Mouse (Mus musculus) induced T-regulatory cell, adult 2 months (primary cell): ENCODE data around the gene Nav3.

Experiments
- DNase-seq: peaks from one replicate; pipeline ENCODE4 v3.0.0-alpha.2; 2012; ENCODE audit warnings: low read depth

The Nav3 gene

GRCm38 (mm10) chr10:109832768-109833291 is 623.2 kb downstream of the Nav3 start:
- no peak for DNase-seq

- no peak for DNase-seq
Observed at GRCm38 (mm10) chr10:109806782-109807493, 649.1 kb downstream of the Nav3 start.

- no peak for DNase-seq
Observed at GRCm38 (mm10) chr10:109803441-109803840, 652.6 kb downstream of the Nav3 start.

- no peak for DNase-seq
Observed at GRCm38 (mm10) chr10:109802236-109802635, 653.8 kb downstream of the Nav3 start.

DNA sequence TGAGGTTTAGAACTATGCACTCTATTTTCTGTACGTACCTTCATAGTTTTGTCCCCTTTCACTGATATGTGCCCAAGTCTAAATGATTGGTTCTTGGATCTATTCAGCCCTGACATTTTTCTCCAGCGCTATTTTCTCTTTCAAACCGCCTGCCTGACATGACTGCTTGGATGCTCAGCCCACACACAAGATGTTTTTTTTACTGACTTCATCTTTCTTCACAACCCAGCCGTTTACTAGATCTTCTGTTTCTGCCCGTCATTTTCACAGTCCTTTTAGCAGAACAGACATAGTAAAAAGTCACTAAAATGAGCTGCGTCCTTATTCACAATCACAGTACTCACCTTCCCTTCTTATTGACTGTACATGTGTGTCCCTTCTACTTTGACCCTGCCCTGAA is 656.8 kb downstream of the Nav3 start:
- no peak for DNase-seq

GRCm38 (mm10) chr10:109796981-109797380 is 659.0 kb downstream of the Nav3 start:
- DNase-seq = no peak

- DNase-seq = no peak
Observed at GRCm38 (mm10) chr10:109793491-109793890, 662.5 kb downstream of the Nav3 start.

- DNase-seq = no peak
Observed at GRCm38 (mm10) chr10:109788728-109789127, 667.3 kb downstream of the Nav3 start.

DNA sequence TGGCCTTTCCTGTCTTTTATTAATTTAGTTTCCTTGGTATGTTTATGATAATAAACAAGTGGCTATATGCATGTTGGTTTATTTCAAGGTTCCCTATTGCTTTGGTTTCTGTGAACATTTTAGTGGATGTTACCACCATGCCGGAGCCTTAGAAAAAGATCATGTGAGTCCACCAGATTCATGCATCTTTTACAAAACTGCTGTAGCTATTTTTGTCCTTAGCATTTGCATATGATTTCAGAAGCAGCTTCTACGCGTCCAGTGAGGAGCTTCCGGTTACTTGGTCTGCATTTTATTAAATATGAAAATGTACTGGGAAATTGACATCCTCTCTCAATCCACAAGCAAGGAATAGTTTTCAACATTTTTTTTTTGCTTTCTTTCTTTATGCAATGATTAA is 676.9 kb downstream of the Nav3 start:
- no peak for DNase-seq

- DNase-seq = no peak
Observed at GRCm38 (mm10) chr10:109769092-109769491, 686.9 kb downstream of the Nav3 start.

GRCm38 (mm10) chr10:109765650-109766049 is 690.4 kb downstream of the Nav3 start:
- peak; percentile 6 for DNase-seq

GRCm38 (mm10) chr10:109764412-109765101 is 691.4 kb downstream of the Nav3 start:
- DNase-seq = no peak

DNA sequence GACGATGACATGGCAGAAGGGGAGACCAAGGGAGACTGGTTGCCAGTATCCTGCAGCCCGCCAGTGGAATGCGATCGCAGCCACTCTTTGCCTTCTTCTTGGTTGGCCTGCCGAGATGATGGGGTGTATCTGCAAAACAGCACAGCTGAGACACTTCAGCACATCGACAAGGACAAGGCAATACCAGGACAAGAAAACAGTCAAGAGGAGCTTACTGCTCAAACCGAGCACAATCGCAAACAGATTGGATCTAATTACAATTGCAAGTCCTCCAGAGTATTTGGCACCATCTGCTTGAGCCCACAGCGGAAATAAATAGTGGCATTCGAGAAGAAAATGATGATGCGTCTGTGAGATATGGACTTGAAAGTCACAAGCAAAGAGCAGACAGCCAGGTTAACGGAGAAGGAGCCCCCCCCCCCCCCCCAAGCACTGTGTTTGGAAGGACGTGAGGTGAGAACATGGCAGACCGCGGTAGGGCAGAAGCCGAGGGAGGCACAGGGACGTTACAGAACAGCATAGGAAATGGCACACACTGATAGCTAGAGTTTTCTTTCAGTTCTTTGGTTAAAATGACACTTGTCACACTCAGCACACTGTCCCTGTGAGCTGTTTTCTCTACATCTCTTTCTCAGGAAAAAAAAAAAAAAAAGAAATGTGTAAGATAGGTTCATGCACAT is 696.9 kb downstream of the Nav3 start:
- no peak for DNase-seq

GRCm38 (mm10) chr10:109746901-109747300 is 709.1 kb downstream of the Nav3 start:
- no peak for DNase-seq

DNA sequence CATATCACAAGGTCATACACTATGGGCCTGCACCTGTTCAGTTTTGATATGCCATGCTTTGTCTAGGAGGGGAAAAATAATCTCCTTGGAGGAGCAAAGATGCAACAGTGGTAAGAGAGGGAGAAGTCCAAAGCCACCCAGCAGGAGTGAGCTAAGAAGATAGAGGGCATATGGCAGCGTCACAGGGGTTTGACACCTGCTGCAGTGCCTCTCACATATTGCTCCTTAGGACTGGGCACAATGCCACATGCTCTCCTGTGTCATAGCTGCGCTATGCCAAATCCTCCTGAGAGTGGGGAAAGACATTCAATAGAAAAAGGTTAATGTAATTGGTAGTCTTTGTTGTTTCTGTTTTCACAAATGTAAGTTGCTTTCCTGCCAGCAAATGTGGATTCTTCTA is 714.3 kb downstream of the Nav3 start:
- DNase-seq = no peak

DNA sequence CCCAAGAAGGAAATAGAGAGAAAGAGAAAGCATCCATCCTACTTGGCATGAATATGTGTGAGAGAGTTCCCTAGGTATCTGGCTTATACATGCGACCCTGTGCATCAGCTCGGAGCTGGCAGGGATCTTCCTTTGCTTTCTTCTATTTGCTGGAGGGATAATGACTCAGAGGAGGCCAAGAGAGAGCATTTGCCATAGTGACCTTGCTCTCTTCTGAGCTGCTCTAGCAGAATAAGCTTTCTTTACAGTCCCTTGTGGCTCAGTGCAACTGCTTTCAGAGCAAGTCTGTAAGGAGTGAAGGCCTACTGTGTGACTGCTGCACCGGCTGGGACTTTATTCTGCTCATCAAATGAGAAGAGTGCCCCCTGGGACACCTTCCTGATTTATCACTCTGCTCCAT is 715.7 kb downstream of the Nav3 start:
- no peak for DNase-seq

DNA sequence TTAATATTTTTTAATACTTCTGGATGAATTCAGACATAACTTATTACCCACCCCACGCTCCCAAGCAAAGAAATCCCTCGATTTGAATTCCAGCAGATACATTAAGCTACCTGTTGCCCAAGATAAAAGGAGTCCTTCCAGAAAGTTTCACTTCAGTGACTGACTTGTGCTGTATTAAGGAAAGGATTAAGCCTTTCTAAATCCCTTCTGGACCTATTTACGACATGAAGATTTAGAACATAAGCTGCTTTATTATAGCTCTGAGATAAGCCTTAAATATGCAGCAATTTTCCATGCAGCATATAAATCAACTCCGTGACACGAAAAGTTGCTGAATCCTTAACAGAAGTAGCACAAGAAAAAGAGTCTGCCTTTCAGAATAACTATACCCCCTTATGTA is 732.4 kb downstream of the Nav3 start:
- DNase-seq = no peak

DNA sequence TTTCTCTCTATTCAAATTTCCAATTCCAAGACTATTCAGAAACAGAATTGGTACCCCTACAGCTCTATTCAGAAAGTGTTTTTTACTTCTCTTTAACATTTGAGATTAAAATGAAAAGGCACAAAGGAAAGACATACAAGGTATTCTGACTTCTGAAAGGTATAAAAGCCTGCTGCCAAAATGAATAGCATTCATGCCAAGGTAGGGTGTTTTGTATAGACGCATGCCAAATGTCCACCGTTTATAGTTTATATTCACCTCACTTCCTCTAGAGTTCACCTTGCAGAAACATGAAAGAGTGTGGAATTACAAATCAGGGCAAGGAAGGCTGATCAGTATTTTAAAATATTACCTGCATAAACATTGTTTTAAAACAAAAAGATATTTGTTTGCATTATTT is 737.2 kb downstream of the Nav3 start:
- DNase-seq = no peak

- DNase-seq = no peak
Observed at GRCm38 (mm10) chr10:109718390-109718789, 737.6 kb downstream of the Nav3 start.

DNA sequence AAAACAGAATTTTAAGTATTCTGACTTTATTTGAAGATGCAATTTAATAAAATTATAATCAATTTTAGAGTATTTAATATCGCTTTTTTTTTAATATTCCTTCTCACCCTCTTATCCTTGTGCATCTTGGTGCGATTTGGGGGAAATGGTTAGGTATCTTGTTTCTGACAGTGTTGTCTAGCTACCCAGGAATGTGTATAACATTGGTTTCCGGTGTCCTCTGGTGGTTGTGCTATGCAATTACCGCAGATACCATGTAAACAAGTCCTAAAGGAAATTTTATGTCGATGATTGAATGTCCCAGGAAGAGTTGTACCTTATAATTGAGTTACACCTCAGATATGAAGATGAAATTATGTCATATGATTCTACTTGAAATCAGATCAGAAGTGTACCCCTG is 743.0 kb downstream of the Nav3 start:
- DNase-seq = no peak

DNA sequence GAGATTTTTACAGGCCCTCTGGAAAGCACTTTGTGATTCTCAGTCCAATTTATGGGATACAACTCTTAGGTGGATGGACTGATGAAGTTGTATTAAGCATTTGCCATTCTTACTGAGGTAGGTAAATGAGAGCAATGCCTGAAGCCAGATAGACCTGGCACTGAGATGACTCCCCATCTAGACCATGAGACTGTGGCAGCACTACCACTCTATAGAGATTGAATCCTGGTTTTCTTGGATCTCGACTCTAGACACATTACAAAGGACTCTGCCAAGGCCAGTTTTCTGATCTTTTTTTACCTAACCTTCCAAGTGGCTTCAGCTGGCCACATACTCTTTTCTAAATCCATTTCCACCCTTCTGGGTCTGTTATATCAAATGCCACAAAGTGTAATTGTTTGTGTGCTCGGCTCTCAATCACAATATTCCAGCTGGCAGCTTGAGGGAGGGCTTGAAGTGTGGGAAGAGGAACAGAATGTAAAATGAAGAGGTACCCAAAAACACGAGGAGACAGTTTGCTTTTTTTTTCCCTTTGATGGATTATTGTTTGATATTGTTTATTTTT is 756.2 kb downstream of the Nav3 start:
- DNase-seq = no peak

GRCm38 (mm10) chr10:109690564-109690963 is 765.4 kb downstream of the Nav3 start:
- no peak for DNase-seq
